Mouse (Mus musculus): ENCODE measurements at regions not wholly inside any gene's neighbourhood (a gene's known extent, or its start where the extent isn't known, plus 50 kb on each side); places are given as distances from the start of the nearest gene placed in this dataset.

DNA sequence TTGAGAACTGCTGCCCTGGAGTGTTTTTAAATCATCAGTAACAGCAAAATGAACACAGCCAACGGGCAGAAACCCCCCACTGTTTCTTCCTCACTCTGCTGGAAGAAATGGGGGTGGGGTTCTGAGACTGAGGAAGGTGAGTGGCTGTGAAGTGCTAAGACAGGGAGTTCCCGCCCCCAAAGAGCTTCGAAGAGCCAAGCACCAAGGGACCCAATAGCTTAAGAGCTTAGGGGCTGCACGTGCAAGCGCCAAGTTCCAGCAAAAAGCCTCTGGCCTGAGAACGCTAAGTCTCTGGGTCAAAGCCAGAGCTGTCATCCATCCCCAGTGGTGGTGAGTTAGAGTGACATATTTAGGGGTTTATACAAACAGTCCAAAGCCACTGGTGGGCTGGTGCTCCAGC, 55.1 kb upstream of the Pcbd1 start:
- Histone ChIP-seq H3K27ac (no peak overlapping the region), H3K4me2 (replicated peaks) (no peak overlapping the region), H3K9me3 (no peaks in the 10 kb centered on the region), H3K4me1 (replicated peaks) (no peaks in the 10 kb centered on the region), H3K9ac (no peak overlapping the region), H3K4me3 (replicated peaks) (no peak overlapping the region), H3K27me3 (replicated peaks) (no peaks in the 10 kb centered on the region), H3K36me3 (no peaks in the 10 kb centered on the region)
- no peak for ATAC-seq
- WGBS = 34% methylated on average over 6 of the region's 6 CpGs

DNA sequence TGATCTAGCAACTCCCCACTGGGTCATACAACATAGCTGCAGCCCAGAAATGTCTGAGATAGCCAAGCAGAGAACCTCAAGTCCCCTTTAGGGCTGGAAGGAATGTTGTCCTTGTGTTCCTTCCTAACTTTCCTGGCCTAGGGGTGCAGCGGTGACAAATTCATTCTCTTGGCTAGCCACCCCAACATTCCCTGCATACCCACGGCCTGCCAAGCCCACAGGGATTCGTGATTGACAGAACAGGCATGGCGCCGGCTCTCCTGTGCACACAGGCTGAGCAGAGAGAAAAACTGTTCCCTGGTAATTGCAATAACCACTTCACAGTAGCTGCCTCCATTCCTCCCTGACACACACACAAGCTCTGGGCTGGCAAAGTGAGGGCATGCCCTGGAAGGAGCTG, 60.5 kb upstream of the Pcbd1 start:
- ATAC-seq = no peak
- no peaks in the 10 kb centered on the region for H3K4me1 ChIP-seq (replicated peaks)
- H3K36me3 ChIP-seq = no peaks in the 10 kb centered on the region
- 77% methylated on average over 5 of the region's 5 CpGs for WGBS
- H3K27ac ChIP-seq = no peak overlapping the region
- H3K27me3 ChIP-seq (replicated peaks) = no peaks in the 10 kb centered on the region
- no peak overlapping the region for H3K4me2 ChIP-seq (replicated peaks)
- H3K4me3 ChIP-seq (replicated peaks) = no peak overlapping the region
- no peaks in the 10 kb centered on the region for H3K9me3 ChIP-seq
- H3K9ac ChIP-seq = no peak overlapping the region

DNA sequence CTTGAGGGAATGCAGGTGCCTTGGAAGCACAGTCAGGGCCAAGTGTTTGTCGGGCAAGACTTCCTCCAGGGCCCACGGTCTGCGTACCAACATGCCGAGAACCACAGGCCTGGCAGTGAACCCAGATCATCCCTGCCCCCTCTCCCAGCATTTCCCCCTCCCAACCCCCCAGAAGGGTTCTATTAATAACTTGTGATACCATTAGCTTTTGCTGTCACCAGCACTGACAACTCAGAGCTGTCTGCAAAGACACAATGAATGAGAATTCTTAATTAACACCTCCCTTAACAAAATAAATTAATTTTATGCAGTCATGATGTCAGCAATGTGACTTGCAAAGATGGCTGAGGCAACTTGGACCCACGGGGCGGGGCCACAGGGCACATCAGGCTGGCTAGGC, 61.9 kb upstream of the Pcbd1 start:
- no peaks in the 10 kb centered on the region for H3K27me3 ChIP-seq (replicated peaks)
- H3K4me1 ChIP-seq (replicated peaks) = no peaks in the 10 kb centered on the region
- no peaks in the 10 kb centered on the region for H3K36me3 ChIP-seq
- no peak overlapping the region for H3K4me3 ChIP-seq (replicated peaks)
- no peak for ATAC-seq
- 83% methylated on average over 6 of the region's 6 CpGs for WGBS
- no peak overlapping the region for H3K4me2 ChIP-seq (replicated peaks)
- H3K9ac ChIP-seq = no peak overlapping the region
- no peaks in the 10 kb centered on the region for H3K9me3 ChIP-seq
- H3K27ac ChIP-seq = no peak overlapping the region

DNA sequence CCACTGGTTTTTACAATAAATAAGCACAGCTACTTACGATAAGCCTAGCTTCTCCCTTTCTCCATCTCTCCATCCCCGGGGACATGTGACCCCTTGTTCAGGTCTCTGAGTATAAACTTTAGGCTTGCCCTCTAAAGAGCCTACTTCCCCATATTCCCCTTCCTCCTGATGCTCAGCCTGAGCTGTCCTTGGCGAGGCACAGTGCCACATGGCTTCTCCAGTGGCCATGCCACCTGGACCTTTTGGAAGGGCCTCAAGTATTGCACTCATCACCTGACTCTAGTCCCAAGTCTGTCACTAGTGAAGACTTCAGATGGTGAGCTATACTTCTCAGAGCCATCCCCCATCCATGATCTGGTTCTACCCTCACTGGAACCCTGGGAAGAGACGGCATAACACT, 64.1 kb upstream of the Pcbd1 start:
- Histone ChIP-seq H3K27me3 (replicated peaks) (no peaks in the 10 kb centered on the region), H3K27ac (no peak overlapping the region), H3K9ac (no peak overlapping the region), H3K9me3 (no peaks in the 10 kb centered on the region), H3K4me2 (replicated peaks) (no peak overlapping the region), H3K36me3 (no peaks in the 10 kb centered on the region), H3K4me1 (replicated peaks) (no peaks in the 10 kb centered on the region), H3K4me3 (replicated peaks) (no peak overlapping the region)
- ATAC-seq = no peak
- 71% methylated on average over 4 of the region's 4 CpGs for WGBS

DNA sequence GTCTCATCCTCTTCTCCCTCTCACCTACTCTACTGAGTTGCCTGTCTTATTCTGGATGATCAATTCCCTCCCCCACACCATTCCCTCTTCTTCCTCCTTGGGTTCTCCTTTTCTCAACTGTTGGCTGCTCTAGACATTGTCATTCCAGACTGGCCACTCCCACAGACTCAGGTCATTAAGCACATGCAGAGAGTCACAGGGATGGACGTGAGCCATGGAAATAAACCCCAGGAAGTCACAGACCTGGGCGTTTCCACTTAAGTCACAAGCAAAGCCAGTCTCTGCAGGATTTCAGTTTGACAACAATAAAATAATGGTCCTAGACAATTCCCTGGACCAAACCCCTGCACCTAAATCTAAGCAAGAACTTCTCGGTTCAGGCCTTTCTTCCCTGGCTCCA, 65.0 kb upstream of the Pcbd1 start:
- H3K9me3 ChIP-seq = no peaks in the 10 kb centered on the region
- 48% methylated on average over 3 of the region's 3 CpGs for WGBS

DNA sequence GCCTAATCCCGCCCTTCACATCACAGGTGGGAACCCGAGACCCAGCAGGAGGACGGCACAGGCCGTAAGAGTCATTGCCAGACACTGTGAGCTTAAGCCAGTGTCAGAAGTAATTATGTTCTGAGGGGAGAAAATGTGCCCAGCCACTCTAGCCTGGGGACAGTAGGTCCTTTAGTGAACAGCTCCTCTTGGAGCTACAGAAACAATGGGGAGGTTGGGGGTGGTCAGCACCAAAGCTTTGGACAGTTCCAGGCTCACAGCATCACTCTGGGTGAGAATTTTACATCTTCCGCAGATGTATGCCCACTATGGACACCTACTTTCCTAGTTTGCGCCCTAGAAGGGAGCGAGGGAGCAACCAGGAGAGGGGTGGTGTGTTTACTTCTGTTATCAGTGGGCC, 65.7 kb upstream of the Pcbd1 start:
- H3K9ac ChIP-seq = no peak overlapping the region
- H3K27me3 ChIP-seq (replicated peaks) = no peaks in the 10 kb centered on the region
- 25% methylated on average over 7 of the region's 7 CpGs for WGBS
- no peaks in the 10 kb centered on the region for H3K36me3 ChIP-seq
- no peaks in the 10 kb centered on the region for H3K4me1 ChIP-seq (replicated peaks)
- H3K4me3 ChIP-seq (replicated peaks) = no peak overlapping the region
- no peak overlapping the region for H3K27ac ChIP-seq
- H3K9me3 ChIP-seq = no peaks in the 10 kb centered on the region
- no peak for ATAC-seq
- H3K4me2 ChIP-seq (replicated peaks) = no peak overlapping the region

More for the DNA sequence above, 65.0 kb upstream of the Pcbd1 start:
- no peak for ATAC-seq
- no peaks in the 10 kb centered on the region for H3K4me1 ChIP-seq (replicated peaks)
- H3K36me3 ChIP-seq = no peaks in the 10 kb centered on the region
- H3K27me3 ChIP-seq (replicated peaks) = no peaks in the 10 kb centered on the region
- H3K9ac ChIP-seq = no peak overlapping the region
- no peak overlapping the region for H3K4me3 ChIP-seq (replicated peaks)
- no peak overlapping the region for H3K27ac ChIP-seq
- H3K4me2 ChIP-seq (replicated peaks) = no peak overlapping the region

DNA sequence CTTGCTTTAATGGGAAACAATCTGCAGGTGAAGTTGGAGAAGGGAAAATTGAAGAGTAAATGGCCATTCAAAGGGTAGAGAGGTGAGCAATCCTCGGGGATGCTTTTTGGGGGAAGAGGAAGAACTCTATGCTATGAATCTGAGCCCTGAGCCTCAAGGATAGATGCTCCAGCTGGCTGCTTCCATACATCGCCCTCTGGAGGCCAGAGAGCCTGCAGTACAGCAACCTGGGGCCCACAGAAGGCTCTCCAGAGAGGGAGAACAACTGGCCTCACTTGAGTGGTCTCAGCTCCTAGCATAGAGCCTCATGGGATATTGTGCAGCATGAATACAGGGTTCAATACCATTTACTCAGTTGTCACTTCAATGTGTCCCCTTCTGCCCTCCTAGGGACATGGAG, 69.6 kb upstream of the Pcbd1 start:
- 26% methylated on average over 2 of the region's 2 CpGs for WGBS
- H3K27me3 ChIP-seq (replicated peaks) = no peaks in the 10 kb centered on the region
- no peak overlapping the region for H3K27ac ChIP-seq
- H3K4me2 ChIP-seq (replicated peaks) = no peak overlapping the region
- H3K9me3 ChIP-seq = no peaks in the 10 kb centered on the region
- H3K9ac ChIP-seq = no peak overlapping the region
- H3K36me3 ChIP-seq = no peaks in the 10 kb centered on the region
- H3K4me3 ChIP-seq (replicated peaks) = no peak overlapping the region
- no peak for ATAC-seq
- no peaks in the 10 kb centered on the region for H3K4me1 ChIP-seq (replicated peaks)

DNA sequence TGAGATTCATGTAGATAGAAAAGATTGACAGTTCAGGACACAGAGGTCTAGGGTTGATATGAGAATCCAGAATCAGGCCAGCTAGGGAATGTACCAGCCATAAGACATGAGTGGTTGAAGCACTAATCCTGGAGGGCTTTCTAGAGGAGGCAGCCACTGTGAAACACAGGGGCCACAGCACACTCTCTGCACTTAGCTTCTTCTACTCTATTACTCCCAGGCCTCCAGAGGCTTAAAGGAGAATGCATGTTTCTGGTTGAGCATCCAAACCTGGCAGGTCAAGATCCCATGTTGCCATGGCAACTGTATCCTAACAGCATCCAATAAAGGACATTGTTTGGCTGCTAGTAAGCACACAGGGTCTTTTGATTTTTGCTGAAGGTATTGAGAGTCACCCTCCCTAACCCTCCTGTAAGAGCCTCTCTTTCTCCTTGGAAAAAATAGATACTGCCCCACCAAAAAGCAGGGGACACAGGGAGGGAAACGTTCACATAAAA, 76.9 kb upstream of the Pcbd1 start:
- Histone ChIP-seq H3K27me3 (replicated peaks) (no peaks in the 10 kb centered on the region), H3K36me3 (no peaks in the 10 kb centered on the region), H3K4me1 (replicated peaks) (no peaks in the 10 kb centered on the region), H3K9me3 (no peaks in the 10 kb centered on the region), H3K9ac (no peak overlapping the region), H3K4me2 (replicated peaks) (no peak overlapping the region), H3K4me3 (replicated peaks) (no peak overlapping the region), H3K27ac (no peak overlapping the region)
- no peak for ATAC-seq
- 74% methylated on average over 1 of the region's 1 CpGs for WGBS

DNA sequence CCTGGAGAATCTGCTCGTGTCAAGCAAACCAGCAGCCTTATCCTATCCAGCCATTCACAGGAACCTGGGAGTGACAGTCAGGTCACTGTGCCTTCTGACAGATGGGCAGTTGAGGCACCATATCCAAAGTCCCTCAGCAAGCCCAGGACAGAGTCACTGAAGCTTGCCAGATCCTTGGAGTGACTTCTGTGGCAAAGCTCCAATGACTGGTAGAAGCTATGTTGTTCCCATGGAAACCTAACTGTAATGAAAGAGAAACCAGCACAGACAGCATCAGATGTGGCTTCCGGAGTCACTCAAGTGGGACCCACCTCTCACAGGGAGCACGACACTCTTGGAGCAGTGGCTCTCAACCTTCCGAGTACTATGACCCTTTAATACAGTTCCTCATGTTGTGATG, 78.4 kb upstream of the Pcbd1 start:
- Histone ChIP-seq H3K36me3 (no peaks in the 10 kb centered on the region), H3K9me3 (no peaks in the 10 kb centered on the region), H3K27ac (no peak overlapping the region), H3K4me3 (replicated peaks) (no peak overlapping the region), H3K27me3 (replicated peaks) (no peaks in the 10 kb centered on the region), H3K9ac (no peak overlapping the region), H3K4me1 (replicated peaks) (no peaks in the 10 kb centered on the region), H3K4me2 (replicated peaks) (no peak overlapping the region)
- ATAC-seq = no peak
- 75% methylated on average over 4 of the region's 4 CpGs for WGBS

DNA sequence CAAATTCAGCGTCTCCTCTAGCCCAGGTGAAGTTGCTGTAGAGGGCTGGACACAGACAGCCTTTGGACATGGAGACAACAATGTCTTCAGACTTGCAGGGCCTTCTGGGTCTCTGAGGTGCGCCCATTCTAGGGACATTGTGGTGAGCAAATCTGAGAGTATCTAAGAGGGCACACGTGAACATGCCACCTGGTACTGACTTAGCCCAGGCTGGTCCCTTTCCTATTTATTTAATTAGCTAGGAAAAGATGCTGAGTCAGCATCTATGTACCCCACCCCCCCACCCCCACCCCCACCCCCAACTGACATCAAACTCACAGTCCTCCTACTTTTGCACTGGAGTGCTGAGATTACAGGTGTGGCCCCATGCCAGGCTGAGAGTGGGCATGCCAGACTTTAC, 81.7 kb upstream of the Pcbd1 start:
- Histone ChIP-seq H3K9ac (no peak overlapping the region), H3K27ac (no peak overlapping the region), H3K4me1 (replicated peaks) (no peaks in the 10 kb centered on the region), H3K36me3 (no peaks in the 10 kb centered on the region), H3K4me2 (replicated peaks) (no peak overlapping the region), H3K27me3 (replicated peaks) (no peaks in the 10 kb centered on the region), H3K4me3 (replicated peaks) (no peak overlapping the region), H3K9me3 (no peaks in the 10 kb centered on the region)
- no peak for ATAC-seq
- 76% methylated on average over 3 of the region's 3 CpGs for WGBS

DNA sequence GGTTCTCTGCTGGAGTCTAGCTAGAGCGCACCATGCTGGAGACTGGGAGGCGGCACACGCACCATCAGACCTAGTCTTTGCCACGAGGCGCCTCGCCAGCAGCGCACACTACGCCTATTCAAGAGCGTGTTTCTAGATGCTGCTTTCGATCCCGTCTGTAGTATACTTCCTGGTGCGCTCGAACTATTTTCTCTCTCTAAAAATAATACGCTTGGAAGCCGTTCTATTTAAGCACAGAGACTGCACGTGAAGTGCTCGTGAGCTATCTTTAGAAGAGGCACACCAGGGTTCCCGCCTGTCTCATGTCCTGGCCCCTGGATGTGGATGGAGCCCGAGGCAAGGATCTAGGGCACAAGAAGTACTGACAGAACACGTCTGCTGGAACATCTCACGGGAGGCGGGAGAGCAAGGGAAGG, 87.4 kb upstream of the Pcbd1 start:
- Histone ChIP-seq H3K4me3 (replicated peaks) (no peak overlapping the region), H3K36me3 (no peaks in the 10 kb centered on the region), H3K9ac (no peak overlapping the region), H3K4me1 (replicated peaks) (no peaks in the 10 kb centered on the region), H3K9me3 (no peaks in the 10 kb centered on the region), H3K27me3 (replicated peaks) (no peaks in the 10 kb centered on the region), H3K4me2 (replicated peaks) (no peak overlapping the region), H3K27ac (no peak overlapping the region)
- ATAC-seq = no peak
- 94% methylated on average over 22 of the region's 22 CpGs for WGBS

DNA sequence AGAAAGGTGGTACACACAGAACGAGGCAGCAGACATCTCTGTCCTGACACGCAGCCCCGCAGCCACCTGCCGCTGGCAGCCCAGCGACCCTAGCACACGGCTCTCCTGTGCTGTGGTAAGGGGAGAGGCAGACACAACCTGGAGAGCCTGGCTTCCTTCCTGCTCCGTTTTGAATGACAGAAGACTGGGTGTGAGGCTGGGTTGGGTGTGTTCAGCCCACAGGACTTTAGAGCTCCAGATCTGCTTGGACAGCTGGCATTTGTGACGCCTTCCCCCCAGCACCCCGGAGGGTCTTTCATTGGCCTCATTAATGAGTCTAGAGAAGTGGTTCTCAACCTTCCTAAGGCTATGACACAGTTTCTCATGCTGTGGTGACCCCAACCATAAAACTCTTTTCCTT, 91.7 kb upstream of the Pcbd1 start:
- ATAC-seq = no peak
- Histone ChIP-seq H3K36me3 (no peaks in the 10 kb centered on the region), H3K4me1 (replicated peaks) (no peaks in the 10 kb centered on the region), H3K27me3 (replicated peaks) (no peaks in the 10 kb centered on the region), H3K9ac (no peak overlapping the region), H3K27ac (no peak overlapping the region), H3K4me2 (replicated peaks) (no peak overlapping the region), H3K4me3 (replicated peaks) (no peak overlapping the region), H3K9me3 (no peaks in the 10 kb centered on the region)
- 67% methylated on average over 9 of the region's 9 CpGs for WGBS

DNA sequence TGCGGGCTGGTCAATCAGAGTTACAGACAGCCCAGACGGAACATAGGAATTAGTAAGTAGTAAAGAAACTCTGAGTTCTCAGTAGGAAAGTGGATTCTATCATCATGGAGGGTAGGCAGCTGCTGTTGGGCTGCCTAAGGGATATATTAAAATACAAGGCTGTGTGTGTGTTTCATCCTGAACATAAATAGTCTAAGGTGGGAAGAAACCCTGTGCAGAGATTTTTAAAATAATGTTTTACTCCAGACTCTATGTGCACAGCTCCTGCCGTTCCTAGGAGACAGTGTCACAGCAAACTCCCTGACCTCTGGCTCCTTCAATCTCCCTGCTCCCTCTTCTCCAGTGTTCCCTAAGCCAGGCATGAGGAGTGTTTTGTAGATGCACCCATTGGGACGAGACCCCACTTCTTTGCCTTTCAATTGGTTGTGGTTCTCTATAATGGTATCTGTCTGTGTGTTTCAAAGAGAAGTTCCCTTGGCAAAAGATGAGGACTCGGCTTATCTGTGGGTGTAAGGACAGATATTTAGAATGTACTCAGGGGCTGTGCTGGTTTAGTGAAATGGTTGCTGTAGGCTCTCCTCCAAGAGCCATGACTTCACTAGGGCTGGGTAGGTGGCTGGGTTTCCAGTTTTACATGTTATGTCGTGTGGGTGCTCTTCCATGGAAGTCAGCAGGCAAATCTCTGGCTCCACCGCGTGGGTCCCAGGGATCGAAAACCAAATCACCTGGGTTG, 93.1 kb upstream of the Pcbd1 start:
- Histone ChIP-seq H3K4me2 (replicated peaks) (no peak overlapping the region), H3K4me1 (replicated peaks) (no peaks in the 10 kb centered on the region), H3K27me3 (replicated peaks) (no peaks in the 10 kb centered on the region), H3K27ac (no peak overlapping the region), H3K36me3 (no peaks in the 10 kb centered on the region), H3K4me3 (replicated peaks) (no peak overlapping the region), H3K9ac (no peak overlapping the region), H3K9me3 (no peaks in the 10 kb centered on the region)
- 86% methylated on average over 9 of the region's 9 CpGs for WGBS
- ATAC-seq = no peak

All from intestine, embryonic 15.5 days (tissue).